Mouse (Mus musculus) limb, embryonic 13.5 days (tissue): Measurements from ENCODE around the gene Wdr83. TPM values are rescaled to one million over a fixed set of nuclear protein-coding genes. Genes with fewer than 3 reads are reported as not detected.
A peak's percentile ranks its signal among the peaks of the same experiment; 100 is the strongest.
"Not testable (repeated sequence)": the region's sequence is repeated elsewhere in the genome, so short reads cannot be mapped to it uniquely, and the experiment has no call there.

Experiments used
- ATAC-seq: fragments of 200-750 bp; cut with Nextera tagmentation; 2 replicates; pipeline ENCODE4 v1.8.0; 2017; ENCODE audit warnings: low read depth, moderate number of reproducible peaks, moderate TSS enrichment; ENCODE audit not compliant: low FRiP score
- H3K27ac ChIP-seq: fragments of 300-500 bp; sonication (generic); 2 replicates; pipeline ENCODE4 v1.5.1; 2015; ENCODE audit warnings: inconsistent platforms, mild to moderate bottlenecking, moderate library complexity
- H3K27me3 ChIP-seq: fragments of 300-500 bp; sonication (generic); 2 replicates; pipeline ENCODE4 v1.6.1; 2015; ENCODE audit warnings: mild to moderate bottlenecking, inconsistent platforms
- H3K36me3 ChIP-seq: fragments of 300-500 bp; sonication (generic); 2 replicates; pipeline ENCODE4 v1.6.1; 2015; ENCODE audit warnings: inconsistent platforms, mild to moderate bottlenecking, moderate library complexity
- H3K4me1 ChIP-seq: fragments of 300-500 bp; sonication (generic); 2 replicates; pipeline ENCODE4 v1.6.1; 2015; ENCODE audit warnings: inconsistent platforms
- H3K4me2 ChIP-seq: fragments of 300-500 bp; sonication (generic); replicated peaks from 2 replicates; pipeline ENCODE4 v1.6.1; 2015; ENCODE audit warnings: inconsistent platforms, mild to moderate bottlenecking, moderate library complexity
- H3K4me3 ChIP-seq: fragments of 300-500 bp; sonication (generic); 2 replicates; pipeline ENCODE4 v1.5.1; 2015; ENCODE audit warnings: moderate library complexity, mild to moderate bottlenecking, inconsistent platforms
- H3K9ac ChIP-seq: fragments of 300-500 bp; sonication (generic); 2 replicates; pipeline ENCODE4 v1.6.1; 2015; ENCODE audit warnings: mild to moderate bottlenecking, inconsistent platforms
- H3K9me3 ChIP-seq: fragments of 300-500 bp; sonication (generic); 2 replicates; pipeline ENCODE4 v1.6.1; 2016; ENCODE audit warnings: inconsistent platforms
- WGBS: fragments of 180-500 bp; shearing (Covaris S2); methylation state at CpG from one replicate; pipeline ENCODE4 v1.1.7; 2015; 5-methylcytosine and 5-hydroxymethylcytosine counted together
- polyA plus RNA-seq: library from polyadenylated mRNA; unstranded; fragments of >200 nt; fragmentation: Nextera tagmentation; extraction: Ambion mirVana; gene quantifications from 2 replicates; pipeline ENCODE4 v1.2.1, GENCODE M21; 2015

Wdr83 gene
- polyA plus RNA-seq, 1 experiment from 2014 or later = 45.1 TPM

- no peaks in the 10 kb centered on the region for H3K9me3 ChIP-seq
- no peak overlapping the region for H3K27ac ChIP-seq
- H3K27me3 ChIP-seq = no peaks in the 10 kb centered on the region
- 92% methylated on average over 13 of the region's 13 CpGs for WGBS
- no peak overlapping the region for H3K4me2 ChIP-seq
- no peak overlapping the region for H3K4me3 ChIP-seq
- no peak for ATAC-seq
- H3K9ac ChIP-seq = no peak overlapping the region
- no peaks in the 10 kb centered on the region for H3K4me1 ChIP-seq
- peaks cover 76% of the 10 kb centered on the region for H3K36me3 ChIP-seq
Observed at GRCm38 (mm10) chr8:85095051-85095450, 13.9 kb upstream of the Wdr83 start.

- Histone ChIP-seq H3K4me1 (no peaks in the 10 kb centered on the region), H3K4me3 (no peak overlapping the region), H3K27ac (no peak overlapping the region), H3K9ac (no peak overlapping the region), H3K27me3 (no peaks in the 10 kb centered on the region), H3K36me3 (peaks cover 85% of the 10 kb centered on the region), H3K4me2 (no peak overlapping the region), H3K9me3 (no peaks in the 10 kb centered on the region)
- no peak for ATAC-seq
- 25% methylated on average over 21 of the region's 21 CpGs for WGBS
Observed at GRCm38 (mm10) chr8:85091526-85092090, 10.5 kb upstream of the Wdr83 start.

GRCm38 (mm10) chr8:85090856-85091255 is 9.8 kb upstream of the Wdr83 start:
- Histone ChIP-seq H3K4me3 (no peak overlapping the region), H3K27me3 (no peaks in the 10 kb centered on the region), H3K27ac (no peak overlapping the region), H3K4me1 (no peaks in the 10 kb centered on the region), H3K36me3 (peaks cover 82% of the 10 kb centered on the region), H3K9ac (no peak overlapping the region), H3K9me3 (no peaks in the 10 kb centered on the region), H3K4me2 (no peak overlapping the region)
- 87% methylated on average over 11 of the region's 11 CpGs for WGBS
- ATAC-seq = no peak

GRCm38 (mm10) chr8:85088771-85089170 is 7.7 kb upstream of the Wdr83 start:
- Histone ChIP-seq H3K9me3 (no peaks in the 10 kb centered on the region), H3K27ac (no peak overlapping the region), H3K4me3 (no peak overlapping the region), H3K27me3 (no peaks in the 10 kb centered on the region), H3K36me3 (peaks cover 71% of the 10 kb centered on the region), H3K4me2 (no peak overlapping the region), H3K4me1 (peaks cover 8% of the 10 kb centered on the region), H3K9ac (no peak overlapping the region)
- WGBS = 80% methylated on average over 2 of the region's 2 CpGs
- ATAC-seq = no peak

GRCm38 (mm10) chr8:85086238-85086637 is 5.1 kb upstream of the Wdr83 start:
- Histone ChIP-seq H3K4me3 (no peak overlapping the region), H3K9ac (no peak overlapping the region), H3K36me3 (peaks cover 51% of the 10 kb centered on the region), H3K27me3 (no peaks in the 10 kb centered on the region), H3K4me2 (no peak overlapping the region), H3K9me3 (no peaks in the 10 kb centered on the region), H3K4me1 (peaks cover 28% of the 10 kb centered on the region), H3K27ac (no peak overlapping the region)
- no peak for ATAC-seq
- WGBS = 81% methylated on average over 3 of the region's 3 CpGs

- no peak overlapping the region for H3K9ac ChIP-seq
- peaks cover 33% of the 10 kb centered on the region for H3K4me1 ChIP-seq
- peaks cover 43% of the 10 kb centered on the region for H3K36me3 ChIP-seq
- 89% methylated on average over 8 of the region's 8 CpGs for WGBS
- no peak overlapping the region for H3K27ac ChIP-seq
- no peaks in the 10 kb centered on the region for H3K27me3 ChIP-seq
- H3K9me3 ChIP-seq = no peaks in the 10 kb centered on the region
- H3K4me3 ChIP-seq = no peak overlapping the region
- no peak for ATAC-seq
- peak overlapping the region; percentile 88; the same call in 1 of the 2 replicates for H3K4me2 ChIP-seq
Observed at GRCm38 (mm10) chr8:85084633-85085032, 3.5 kb upstream of the Wdr83 start.

GRCm38 (mm10) chr8:85083108-85083813 is 2.2 kb upstream of the Wdr83 start, which contains the start of gene Man2b1:
Gene Man2b1 (plus strand): TSS chr8:85083270.
- peak; percentile 87 for ATAC-seq
- Histone ChIP-seq H3K9ac (peak within 1 kb of the TSS; percentile 78), H3K36me3 (peaks cover 36% of the 10 kb centered on the region), H3K27ac (no peak within 1 kb of the TSS; the same call in 1 of the 2 replicates), H3K9me3 (no peaks in the 10 kb centered on the region), H3K4me1 (peaks cover 37% of the 10 kb centered on the region), H3K27me3 (no peaks in the 10 kb centered on the region), H3K4me3 (peak within 1 kb of the TSS; percentile 71), H3K4me2 (peak within 1 kb of the TSS; percentile 88)
- under 1% methylated on average over 29 of the region's 30 CpGs for WGBS

- H3K27ac ChIP-seq, H3K9ac ChIP-seq, H3K27me3 ChIP-seq, ATAC-seq, H3K9me3 ChIP-seq, H3K4me3 ChIP-seq: not testable (repeated sequence)
- Histone ChIP-seq H3K4me1 (peaks cover 37% of the 10 kb centered on the region), H3K36me3 (peaks cover 27% of the 10 kb centered on the region), H3K4me2 (0 out of 2 replicates have a peak overlapping the region, but pooled peaks have one; percentile 1)
- WGBS = 91% methylated on average over 4 of the region's 4 CpGs
Observed at GRCm38 (mm10) chr8:85082169-85082568, 1.1 kb upstream of the Wdr83 start.

GRCm38 (mm10) chr8:85080532-85081215 is 432 bp downstream of the Wdr83 start, which contains the start of gene Wdr83os:
Gene Wdr83os (plus strand): TSS chr8:85080740.
- H3K4me1 ChIP-seq = peaks cover 37% of the 10 kb centered on the region
- no peaks in the 10 kb centered on the region for H3K27me3 ChIP-seq
- H3K36me3 ChIP-seq = peaks cover 28% of the 10 kb centered on the region
- H3K4me3 ChIP-seq = peak within 1 kb of the TSS; percentile 89
- under 1% methylated on average over 30 of the region's 30 CpGs for WGBS
- no peaks in the 10 kb centered on the region for H3K9me3 ChIP-seq
- H3K4me2 ChIP-seq = peak within 1 kb of the TSS; percentile 96
- peak within 1 kb of the TSS; percentile 88 for H3K9ac ChIP-seq
- ATAC-seq = peak; percentile 5
- peak within 1 kb of the TSS; percentile 44; the same call in 1 of the 2 replicates for H3K27ac ChIP-seq

- WGBS = under 1% methylated on average over 25 of the region's 25 CpGs
- Histone ChIP-seq H3K4me2 (peak overlapping the region; percentile 96), H3K36me3 (peaks cover 28% of the 10 kb centered on the region), H3K4me1 (peaks cover 37% of the 10 kb centered on the region), H3K9ac (peak overlapping the region; percentile 88), H3K27me3 (no peaks in the 10 kb centered on the region), H3K9me3 (no peaks in the 10 kb centered on the region), H3K27ac (peak overlapping the region; percentile 44; the same call in 1 of the 2 replicates), H3K4me3 (peak overlapping the region; percentile 89)
- ATAC-seq = no peak
Observed at GRCm38 (mm10) chr8:85080214-85080531, 933 bp downstream of the Wdr83 start.

- peaks cover 45% of the 10 kb centered on the region for H3K36me3 ChIP-seq
- H3K9me3 ChIP-seq = no peaks in the 10 kb centered on the region
- H3K9ac ChIP-seq = no peak overlapping the region
- WGBS = 0% methylated on average over 2 of the region's 2 CpGs
- no peak for ATAC-seq
- no peak overlapping the region for H3K4me3 ChIP-seq
- no peak overlapping the region for H3K27ac ChIP-seq
- peaks cover 25% of the 10 kb centered on the region for H3K4me1 ChIP-seq
- no peaks in the 10 kb centered on the region for H3K27me3 ChIP-seq
- no peak overlapping the region for H3K4me2 ChIP-seq
Observed at GRCm38 (mm10) chr8:85076993-85077392, 4.1 kb downstream of the Wdr83 start.

- whole genome bisulfite sequencing = 78% methylated on average over 9 of the region's 9 CpGs
- ATAC-seq = no peak
- Histone ChIP-seq H3K36me3 (peaks cover 45% of the 10 kb centered on the region), H3K9me3 (no peaks in the 10 kb centered on the region), H3K27ac (no peak overlapping the region), H3K27me3 (no peaks in the 10 kb centered on the region), H3K4me1 (peaks cover 20% of the 10 kb centered on the region), H3K9ac (no peak overlapping the region), H3K4me3 (no peak overlapping the region), H3K4me2 (no peak overlapping the region)
Observed at GRCm38 (mm10) chr8:85076001-85076400, 5.1 kb downstream of the Wdr83 start.
